Mouse (Mus musculus): ENCODE measurements at regions not wholly inside any gene's neighbourhood (a gene's known extent, or its start where the extent isn't known, plus 50 kb on each side); places are given as distances from the start of the nearest gene placed in this dataset.

DNA sequence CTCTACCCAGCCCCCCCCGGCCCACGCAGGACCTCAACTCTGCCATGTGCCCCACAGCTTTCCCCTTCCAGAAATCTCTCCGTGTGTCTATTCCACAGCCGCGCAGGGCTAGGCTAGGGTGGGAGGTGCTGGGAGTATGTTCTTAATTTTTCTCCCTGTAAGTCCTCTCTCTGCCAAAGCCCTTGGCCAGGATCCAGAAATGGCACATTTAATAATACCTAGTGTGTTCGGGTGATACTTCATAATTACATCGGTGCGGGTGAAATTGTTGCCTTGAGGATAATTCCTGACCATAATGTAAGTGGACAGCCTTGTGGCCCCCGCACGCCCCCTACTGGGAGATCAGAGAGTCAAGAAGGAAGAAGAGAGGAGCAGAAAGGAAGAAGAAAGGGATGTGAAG is 1093.5 kb downstream of the Mrps31 start:
- in situ Hi-C loops (cut with MboI; ENCODE audit: low pct_ligation_motif_present, low pct_unique_long_range_greater_than_20kb, low sequenced_read_pairs) (no loop called here), dilution Hi-C loops (cut with MboI; ENCODE audit: extremely low pct_ligation_motif_present, extremely low pct_unique_long_range_greater_than_20kb, low sequenced_read_pairs) (no loop called here)
- H3K79me2 ChIP-seq (replicated peaks; ENCODE audit: control insufficient read depth, extremely low read depth, insufficient read depth, poor library complexity, severe bottlenecking): no peaks in the 10 kb centered on the region
- TF ChIP-seq BHLHE40 (IDR thresholded peaks at IDR 0.05; ENCODE audit: low read depth, low read length): no peak
- peak in 1 of 2 experiments; percentile 35; a peak in 2 of 4 replicates for TF ChIP-seq CTCF (conservative IDR thresholded peaks at IDR 0.05 in 1 of 2, IDR thresholded peaks at IDR 0.05 in 1 of 2; ENCODE audit: low read depth in 2 of 2, low read length in 2 of 2)
- no peak for TF ChIP-seq RCOR1 (conservative IDR thresholded peaks at IDR 0.05; ENCODE audit: low read depth, low read length)
- no peak overlapping the region for H3K4me2 ChIP-seq (ENCODE audit: insufficient read depth, low read depth, poor library complexity, severe bottlenecking)
- H3K36me3 ChIP-seq (replicated peaks in 1 of 2; ENCODE audit: control insufficient read depth in 1 of 2, insufficient read depth in 1 of 2, low read length in 1 of 2): no peaks in the 10 kb centered on the region
- H3K9ac ChIP-seq (ENCODE audit: insufficient read depth, low read depth): no peak overlapping the region
- H3K9me3 ChIP-seq (replicated peaks; ENCODE audit: low read length): no peaks in the 10 kb centered on the region
- no peak overlapping the region for H3K27ac ChIP-seq (ENCODE audit: insufficient read depth, low read depth)
- H3K4me1 ChIP-seq (ENCODE audit: control insufficient read depth in 1 of 2, insufficient read depth in 2 of 2): no peaks in the 10 kb centered on the region
- H3K4me3 ChIP-seq (replicated peaks in 1 of 3; ENCODE audit: low read depth in 2 of 3, low read length in 2 of 3, poor library complexity in 1 of 3): no peak overlapping the region
- H3K27me3 ChIP-seq (replicated peaks): peaks cover 42% of the 10 kb centered on the region
- DNase-seq (ENCODE audit: extremely low read depth): peak; percentile 2

DNA sequence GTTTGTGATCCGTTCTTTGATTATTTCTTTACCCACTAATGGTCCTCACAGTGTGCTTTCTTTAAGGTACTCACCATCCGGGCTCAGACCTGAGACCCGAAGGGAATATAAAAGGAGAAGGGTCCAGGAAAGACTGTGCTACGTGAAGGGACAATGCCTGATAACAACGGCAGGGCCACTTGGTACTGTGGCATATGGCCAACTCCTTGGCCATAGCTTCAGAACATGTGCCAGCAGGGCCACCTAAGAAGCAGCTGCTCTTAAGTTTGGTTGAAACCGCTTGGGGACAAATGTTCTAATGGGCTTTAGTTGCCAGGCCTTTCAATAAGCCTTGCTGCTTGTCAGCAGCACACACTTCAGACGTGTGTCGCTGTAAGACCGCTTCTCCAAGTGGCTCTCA is 1094.1 kb downstream of the Mrps31 start:
- H3K4me2 ChIP-seq (ENCODE audit: insufficient read depth, low read depth, poor library complexity, severe bottlenecking): no peak overlapping the region
- H3K27me3 ChIP-seq (replicated peaks): peaks cover 47% of the 10 kb centered on the region
- TF ChIP-seq CHD1 (IDR thresholded peaks at IDR 0.05; ENCODE audit: low read depth, low read length): no peak
- no peak for TF ChIP-seq USF2 (conservative IDR thresholded peaks at IDR 0.05; ENCODE audit: low read depth, low read length)
- TF ChIP-seq MXI1 (IDR thresholded peaks at IDR 0.05; ENCODE audit: low read depth, low read length): no peak
- TF ChIP-seq CHD2 (IDR thresholded peaks at IDR 0.05; ENCODE audit: low read length): no peak
- no peak for TF ChIP-seq IRF4 (IDR thresholded peaks at IDR 0.05; ENCODE audit: low read depth, low read length)
- no peak for TF ChIP-seq POLR2AphosphoS2 (IDR thresholded peaks at IDR 0.05; ENCODE audit: low read depth, low read length)
- TF ChIP-seq NELFE (IDR thresholded peaks at IDR 0.05; ENCODE audit: low read depth, low read length): no peak
- TF ChIP-seq ELF1 (IDR thresholded peaks at IDR 0.05; ENCODE audit: low read depth, low read length): no peak
- TF ChIP-seq ZMIZ1 (IDR thresholded peaks at IDR 0.05; ENCODE audit: low read depth, low read length): no peak
- TF ChIP-seq TBP (conservative IDR thresholded peaks at IDR 0.05; ENCODE audit: low read depth, low read length): no peak
- no peak for TF ChIP-seq GABPA (IDR thresholded peaks at IDR 0.05; ENCODE audit: insufficient replicate concordance, low read depth, low read length)
- TF ChIP-seq ETS1 (conservative IDR thresholded peaks at IDR 0.05; ENCODE audit: low read depth, low read length): no peak
- TF ChIP-seq ZC3H11A (IDR thresholded peaks at IDR 0.05; ENCODE audit: low read depth, low read length): no peak
- TF ChIP-seq SMC3 (IDR thresholded peaks at IDR 0.05; ENCODE audit: low read depth, low read length): no peak
- TF ChIP-seq E2F4 (IDR thresholded peaks at IDR 0.05; ENCODE audit: insufficient replicate concordance, low read depth, low read length): no peak
- TF ChIP-seq RAD21 (IDR thresholded peaks at IDR 0.05; ENCODE audit: low read depth, low read length): no peak
- TF ChIP-seq JUND (conservative IDR thresholded peaks at IDR 0.05; ENCODE audit: low read depth, low read length): no peak
- TF ChIP-seq EP300 (IDR thresholded peaks at IDR 0.05; ENCODE audit: low read length): no peak
- TF ChIP-seq UBTF (IDR thresholded peaks at IDR 0.05; ENCODE audit: low read depth, low read length): no peak
- TF ChIP-seq RCOR1 (conservative IDR thresholded peaks at IDR 0.05; ENCODE audit: low read depth, low read length): no peak
- dilution Hi-C loops (cut with MboI; ENCODE audit: extremely low pct_ligation_motif_present, extremely low pct_unique_long_range_greater_than_20kb, low sequenced_read_pairs): no loop called here
- in situ Hi-C loops (cut with MboI; ENCODE audit: low pct_ligation_motif_present, low pct_unique_long_range_greater_than_20kb, low sequenced_read_pairs): no loop called here
- H3K79me2 ChIP-seq (replicated peaks; ENCODE audit: control insufficient read depth, extremely low read depth, insufficient read depth, poor library complexity, severe bottlenecking): no peaks in the 10 kb centered on the region
- H3K4me1 ChIP-seq (ENCODE audit: control insufficient read depth in 1 of 2, insufficient read depth in 2 of 2): no peaks in the 10 kb centered on the region
- H3K9ac ChIP-seq (ENCODE audit: insufficient read depth, low read depth): no peak overlapping the region
- no peaks in the 10 kb centered on the region for H3K36me3 ChIP-seq (replicated peaks in 1 of 2; ENCODE audit: control insufficient read depth in 1 of 2, insufficient read depth in 1 of 2, low read length in 1 of 2)
- H3K27ac ChIP-seq (ENCODE audit: insufficient read depth, low read depth): no peak overlapping the region
- no peak for DNase-seq (ENCODE audit: extremely low read depth)
- H3K4me3 ChIP-seq (replicated peaks in 1 of 3; ENCODE audit: low read depth in 2 of 3, low read length in 2 of 3, poor library complexity in 1 of 3): no peak overlapping the region
- H3K9me3 ChIP-seq (replicated peaks; ENCODE audit: low read length): no peaks in the 10 kb centered on the region
